10 mouse cellular contexts compared by ENCODE assay signal in genomic region chr3:57950431-57951331, GRCm38 (mm10).
A peak's percentile ranks its signal among the peaks of the same experiment; 100 is the strongest.
DNase-seq lines count a peak whose midpoint lies in the region; ATAC-seq and TF ChIP-seq lines count a peak whose summit lies in the region.
"Had no signal": no experiment of that assay in that cellular context is flagged by ENCODE, and none has a peak within 500 bp of the region (broad histone marks: within the 10 kb centered on the region; RNA-seq: fewer than 3 reads in every experiment).

No protein-coding gene starts in this region.

- H3K27ac ChIP-seq in left cerebral cortex, adult 2 months: 0 out of 2 replicates have a peak overlapping the region, but pooled peaks have one; percentile 8
- H3K27ac ChIP-seq: limb, embryonic 10.5 days had no signal

- H3K4me3 ChIP-seq in left cerebral cortex, adult 2 months: no peak overlapping the region
- H3K4me3 ChIP-seq: limb, embryonic 10.5 days had no signal

- ATAC-seq in activated CD4-positive, CD25-positive, alpha-beta regulatory T cell, adult 4 months: no peak

- TF ChIP-seq CTCF in left cerebral cortex, adult 2 months (IDR thresholded peaks at IDR 0.05): no peak

- no peak for DNase-seq in left cerebral cortex, adult 2 months (ENCODE audit: extremely low spot score in 1 of 2, low spot score in 2 of 2)
- DNase-seq in left cerebral cortex, postnatal 4 days: no peak
- DNase-seq in frontal cortex, postnatal 36 days (ENCODE audit: low spot score in 2 of 2): peak; percentile 16 to 30
- peak; percentile 8 to 31 for DNase-seq in heart, postnatal 36 days
- peak; percentile 54 to 70 for DNase-seq in right cerebral cortex, postnatal 10 days (ENCODE audit: low spot score in 2 of 2)
- DNase-seq in spleen, adult 18-20 months: no peak
- no peak for DNase-seq in urinary bladder, adult 2 months (ENCODE audit: low spot score)
- DNase-seq: adrenal gland, postnatal 25 days had no signal

- intact Hi-C loops in left cerebral cortex, adult 2 months (cut with DNase I): no loop called here
- intact Hi-C loops in left cerebral cortex, postnatal 4 days (cut with DNase I): no loop called here
- intact Hi-C loops in heart, postnatal 36 days (cut with DNase I): no loop called here

Comparison
In these comparisons a context has a peak if more than half of its experiments do, and no peak if none do; other contexts are left out.
1. DNase-seq: peak in frontal cortex, postnatal 36 days (2 of 2), heart, postnatal 36 days (2 of 2) and right cerebral cortex, postnatal 10 days (2 of 2); none in left cerebral cortex, adult 2 months (0 of 2), left cerebral cortex, postnatal 4 days (single experiment), spleen, adult 18-20 months (0 of 2) and urinary bladder, adult 2 months (single experiment).